ENCODE assay signal across 26 mouse cellular contexts in genomic region chr5:130447438-130447837, GRCm38 (mm10).
DNase-seq lines count a peak whose midpoint lies in the region; ATAC-seq and TF ChIP-seq lines count a peak whose summit lies in the region.
"Had no signal": no experiment of that assay in that cellular context is flagged by ENCODE, and none has a peak within 500 bp of the region (broad histone marks: within the 10 kb centered on the region; RNA-seq: fewer than 3 reads in every experiment).

No protein-coding gene starts in this region.

- no peak for ATAC-seq in forebrain, postnatal 0 days
- ATAC-seq in forebrain, embryonic 16.5 days: no peak
- no peak for ATAC-seq in neural tube, embryonic 15.5 days (ENCODE audit: low FRiP score)
- ATAC-seq in megakaryocyte progenitor cell, adult 5-6 weeks (replicated peaks; ENCODE audit: poor library complexity): no peak
- ATAC-seq: forebrain, embryonic 13.5 days; intestine, embryonic 16.5 days had no signal

- H3K4me3 ChIP-seq in forebrain, postnatal 0 days (ENCODE audit: low read depth, low read length): no peak overlapping the region
- H3K4me3 ChIP-seq in forebrain, embryonic 16.5 days (replicated peaks; ENCODE audit: low read length): no peak overlapping the region
- H3K4me3 ChIP-seq in neural tube, embryonic 15.5 days (replicated peaks): no peak overlapping the region
- H3K4me3 ChIP-seq: gastrocnemius, adult 2 months; liver, embryonic 15.5 days; myocyte had no signal

- no peak overlapping the region for H3K27ac ChIP-seq in forebrain, postnatal 0 days (ENCODE audit: low read depth, low read length)
- H3K27ac ChIP-seq in forebrain, embryonic 16.5 days (ENCODE audit: low read length): no peak overlapping the region
- H3K27ac ChIP-seq in neural tube, embryonic 15.5 days (replicated peaks): no peak overlapping the region
- H3K27ac ChIP-seq: forebrain, embryonic 13.5 days; gastrocnemius, adult 2 months; limb, embryonic 12.5 days; liver, embryonic 15.5 days; neural tube, embryonic 13.5 days had no signal

- WGBS in forebrain, postnatal 0 days: 26% methylated on average over 6 of the region's 6 CpGs
- WGBS in forebrain, embryonic 16.5 days: 28% methylated on average over 6 of the region's 6 CpGs
- WGBS in neural tube, embryonic 15.5 days: 38% methylated on average over 6 of the region's 6 CpGs

- TF ChIP-seq CTCF in forebrain, postnatal 0 days (IDR thresholded peaks at IDR 0.05; ENCODE audit: low read depth): no peak

- H3K4me1 ChIP-seq in forebrain, postnatal 0 days (ENCODE audit: insufficient read depth): peaks cover 3% of the 10 kb centered on the region; the same call in 1 of the 2 replicates
- H3K4me1 ChIP-seq in forebrain, embryonic 16.5 days (replicated peaks; ENCODE audit: control insufficient read depth, insufficient read depth, low read length): peaks cover 14% of the 10 kb centered on the region
- peaks cover 28% of the 10 kb centered on the region for H3K4me1 ChIP-seq in neural tube, embryonic 15.5 days
- H3K4me1 ChIP-seq: liver, embryonic 15.5 days had no signal

- no peak overlapping the region for H3K9ac ChIP-seq in forebrain, postnatal 0 days
- H3K9ac ChIP-seq in forebrain, embryonic 16.5 days (replicated peaks; ENCODE audit: low read depth, low read length): no peak overlapping the region
- H3K9ac ChIP-seq in neural tube, embryonic 15.5 days (replicated peaks): no peak overlapping the region
- H3K9ac ChIP-seq: limb, embryonic 12.5 days; liver, embryonic 15.5 days; lung, embryonic 14.5 days; neural tube, embryonic 13.5 days had no signal

- peak overlapping the region; percentile 78 for H3K4me2 ChIP-seq in forebrain, postnatal 0 days (ENCODE audit: low read depth)
- H3K4me2 ChIP-seq in forebrain, embryonic 16.5 days (ENCODE audit: low read length): no peak overlapping the region
- 0 out of 2 replicates have a peak overlapping the region, but pooled peaks have one; percentile 74 for H3K4me2 ChIP-seq in neural tube, embryonic 15.5 days
- H3K4me2 ChIP-seq: heart, embryonic 11.5 days; liver, embryonic 15.5 days had no signal

- no peaks in the 10 kb centered on the region for H3K27me3 ChIP-seq in forebrain, postnatal 0 days (ENCODE audit: insufficient read depth, low read length)
- H3K27me3 ChIP-seq in forebrain, embryonic 16.5 days (replicated peaks; ENCODE audit: control insufficient read depth, insufficient read depth, low read length): peaks cover 17% of the 10 kb centered on the region
- peaks cover 31% of the 10 kb centered on the region; the same call in 1 of the 2 replicates for H3K27me3 ChIP-seq in neural tube, embryonic 15.5 days (replicated peaks)

- no peaks in the 10 kb centered on the region for H3K9me3 ChIP-seq in forebrain, postnatal 0 days (ENCODE audit: low read length)
- H3K9me3 ChIP-seq in forebrain, embryonic 16.5 days (ENCODE audit: control insufficient read depth, low read length): no peaks in the 10 kb centered on the region
- no peaks in the 10 kb centered on the region for H3K9me3 ChIP-seq in neural tube, embryonic 15.5 days (replicated peaks)
- H3K9me3 ChIP-seq: forebrain, embryonic 13.5 days; limb, embryonic 12.5 days; liver, embryonic 15.5 days; neural tube, embryonic 13.5 days had no signal

- no peak for DNase-seq in forebrain, postnatal 0 days
- DNase-seq in neural tube, embryonic 10.5 days (ENCODE audit: extremely low spot score, low spot score): no peak
- peak; percentile 42 to 67 for DNase-seq in cerebellum, postnatal 10 days
- DNase-seq in Muller cell, postnatal 12 days (ENCODE audit: inconsistent ontology term): no peak
- DNase-seq: adrenal gland, postnatal 14 days; gastrocnemius, adult 2 months; gastrocnemius, postnatal 36 days; heart, adult 18-20 months; heart, postnatal 36 days; kidney, adult 8-10 months; kidney, postnatal 10 days; layer of hippocampus, adult 9-11 months; lung, embryonic 14.5 days; lung, postnatal 14 days; thymus, adult 2 months; thymus, postnatal 36 days had no signal

- no peaks in the 10 kb centered on the region for H3K36me3 ChIP-seq in forebrain, postnatal 0 days (ENCODE audit: insufficient read depth)
- no peaks in the 10 kb centered on the region for H3K36me3 ChIP-seq in forebrain, embryonic 16.5 days (ENCODE audit: control insufficient read depth, insufficient read depth)
- H3K36me3 ChIP-seq in neural tube, embryonic 15.5 days: no peaks in the 10 kb centered on the region
- H3K36me3 ChIP-seq: limb, embryonic 12.5 days; liver, embryonic 15.5 days; neural tube, embryonic 13.5 days had no signal

Comparison
In these comparisons a context has a peak if more than half of its experiments do, and no peak if none do; other contexts are left out.
1. DNase-seq: peak in cerebellum, postnatal 10 days (2 of 2); none in forebrain, postnatal 0 days (single experiment), neural tube, embryonic 10.5 days (single experiment) and Muller cell, postnatal 12 days (single experiment).